Mouse (Mus musculus): ENCODE results near the gene Auts2. TPM values are rescaled to one million over a fixed set of nuclear protein-coding genes. Genes with fewer than 3 reads are reported as not detected.

Auts2 gene
- polyA plus RNA-seq, 1 experiment: 10.4 TPM

DNA sequence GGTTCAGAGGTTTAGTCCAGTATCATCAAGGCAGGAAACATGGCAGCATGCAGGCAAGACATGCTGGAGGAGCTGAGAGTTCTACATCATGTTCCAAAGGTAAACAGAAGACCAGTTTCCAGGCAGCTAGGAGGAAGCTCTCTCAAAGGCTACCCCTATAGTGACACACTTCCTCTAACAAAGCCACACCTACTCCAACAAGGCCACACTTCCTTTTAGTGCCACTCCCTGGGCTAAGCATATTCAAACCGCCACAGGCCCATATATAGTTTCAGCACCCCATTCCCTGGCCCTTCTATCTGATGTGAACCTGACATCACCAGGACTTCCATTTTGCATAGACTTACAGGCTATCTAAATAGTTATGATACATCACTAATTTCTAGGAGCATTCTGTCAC is 863.6 kb downstream of the Auts2 start:
- Histone ChIP-seq H3K27me3 (ENCODE audit: control insufficient read depth, insufficient read depth, low read length) (no peaks in the 10 kb centered on the region), H3K4me3 (ENCODE audit: low read depth, low read length) (no peak overlapping the region), H3K27ac (ENCODE audit: insufficient read depth, low read depth, low read length) (no peak overlapping the region), H3K36me3 (ENCODE audit: control insufficient read depth, insufficient read depth, low read length) (no peaks in the 10 kb centered on the region), H3K4me1 (ENCODE audit: control insufficient read depth, insufficient read depth, insufficient read length, low read length) (no peaks in the 10 kb centered on the region)
- TF ChIP-seq CTCF (IDR thresholded peaks at IDR 0.05; ENCODE audit: extremely low read depth, insufficient read length, insufficient replicate concordance, low read depth, low read length): no peak
- 79% methylated on average over 1 of the region's 1 CpGs for WGBS

DNA sequence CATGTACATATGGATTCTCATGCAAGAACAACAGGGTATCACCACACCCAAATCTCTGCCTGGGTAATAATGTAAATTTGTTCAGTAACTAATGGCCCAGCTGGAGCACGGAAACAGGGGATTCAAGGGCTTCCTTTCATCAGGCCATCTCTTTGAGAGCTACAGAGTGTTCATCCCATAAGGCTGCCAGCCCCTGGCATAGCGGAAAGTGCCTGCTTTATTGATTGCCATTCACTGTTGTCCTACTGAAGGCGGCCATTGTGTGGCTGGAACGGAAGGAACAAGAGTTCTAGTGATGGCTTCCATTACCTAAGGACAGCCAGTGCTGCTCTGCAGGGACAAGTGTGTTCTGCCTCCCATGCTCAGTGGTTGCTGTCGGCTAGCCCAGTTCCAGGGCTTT is 865.6 kb downstream of the Auts2 start:
- Histone ChIP-seq H3K27me3 (ENCODE audit: control insufficient read depth, insufficient read depth, low read length) (no peaks in the 10 kb centered on the region), H3K4me3 (ENCODE audit: low read depth, low read length) (no peak overlapping the region), H3K27ac (ENCODE audit: insufficient read depth, low read depth, low read length) (no peak overlapping the region), H3K4me1 (ENCODE audit: control insufficient read depth, insufficient read depth, insufficient read length, low read length) (no peaks in the 10 kb centered on the region), H3K36me3 (ENCODE audit: control insufficient read depth, insufficient read depth, low read length) (no peaks in the 10 kb centered on the region)
- TF ChIP-seq CTCF (IDR thresholded peaks at IDR 0.05; ENCODE audit: extremely low read depth, insufficient read length, insufficient replicate concordance, low read depth, low read length) (no peak), POLR2A (IDR thresholded peaks at IDR 0.05; ENCODE audit: low read depth, low read length) (no peak)
- WGBS: 90% methylated on average over 5 of the region's 5 CpGs

DNA sequence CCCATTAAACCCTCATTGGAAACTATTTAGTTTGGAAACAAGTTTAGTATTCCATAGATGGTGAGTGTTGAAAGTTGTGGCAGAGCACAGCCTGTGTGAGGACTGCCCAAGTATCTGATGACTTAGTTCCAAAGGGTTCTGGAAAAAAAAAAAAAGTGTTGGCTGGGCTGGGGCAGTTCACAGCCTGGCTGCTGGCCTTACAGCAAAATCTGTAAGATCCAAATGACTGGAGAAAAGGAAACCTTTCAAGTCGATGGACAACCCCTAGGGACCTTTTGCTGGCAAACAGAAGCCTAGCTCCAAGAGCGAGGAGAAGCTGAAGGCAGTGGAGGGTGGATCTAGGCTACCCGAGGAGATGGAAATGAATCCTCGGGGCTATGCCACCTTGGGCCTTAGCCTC is 869.4 kb downstream of the Auts2 start:
- TF ChIP-seq CTCF (IDR thresholded peaks at IDR 0.05; ENCODE audit: extremely low read depth, insufficient read length, insufficient replicate concordance, low read depth, low read length) (no peak), POLR2A (IDR thresholded peaks at IDR 0.05; ENCODE audit: low read depth, low read length) (no peak)
- WGBS: 83% methylated on average over 4 of the region's 4 CpGs
- Histone ChIP-seq H3K4me1 (ENCODE audit: control insufficient read depth, insufficient read depth, insufficient read length, low read length) (no peaks in the 10 kb centered on the region), H3K27me3 (ENCODE audit: control insufficient read depth, insufficient read depth, low read length) (no peaks in the 10 kb centered on the region), H3K27ac (ENCODE audit: insufficient read depth, low read depth, low read length) (no peak overlapping the region), H3K36me3 (ENCODE audit: control insufficient read depth, insufficient read depth, low read length) (no peaks in the 10 kb centered on the region), H3K4me3 (ENCODE audit: low read depth, low read length) (no peak overlapping the region)

- Histone ChIP-seq H3K36me3 (ENCODE audit: control insufficient read depth, insufficient read depth, low read length) (no peaks in the 10 kb centered on the region), H3K27ac (ENCODE audit: insufficient read depth, low read depth, low read length) (no peak overlapping the region), H3K27me3 (ENCODE audit: control insufficient read depth, insufficient read depth, low read length) (no peaks in the 10 kb centered on the region), H3K4me1 (ENCODE audit: control insufficient read depth, insufficient read depth, insufficient read length, low read length) (no peaks in the 10 kb centered on the region), H3K4me3 (ENCODE audit: low read depth, low read length) (no peak overlapping the region)
- TF ChIP-seq POLR2A (IDR thresholded peaks at IDR 0.05; ENCODE audit: low read depth, low read length) (no peak), CTCF (IDR thresholded peaks at IDR 0.05; ENCODE audit: extremely low read depth, insufficient read length, insufficient replicate concordance, low read depth, low read length) (no peak)
- 86% methylated on average over 8 of the region's 8 CpGs for WGBS
Observed at GRCm38 (mm10) chr5:131665068-131665467, 878.1 kb downstream of the Auts2 start.

DNA sequence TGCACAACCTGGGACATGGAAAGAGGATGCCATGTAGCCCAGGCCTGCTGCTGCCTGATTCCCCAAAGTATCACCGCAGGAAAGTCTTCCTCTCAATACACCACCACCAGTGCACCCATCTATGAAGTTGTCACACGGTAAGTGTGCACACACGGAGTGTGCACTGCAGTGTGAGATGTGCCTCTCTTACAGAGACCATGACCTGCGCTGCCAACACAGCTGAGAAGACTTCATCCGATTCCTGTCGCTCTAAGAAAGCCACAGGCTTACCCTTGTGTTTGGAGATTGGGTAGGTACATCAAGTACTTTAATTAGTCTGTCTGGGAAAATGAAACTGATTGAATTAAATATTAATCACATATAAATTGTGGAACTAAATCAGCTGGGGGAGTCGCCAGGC is 878.5 kb downstream of the Auts2 start:
- 92% methylated on average over 7 of the region's 7 CpGs for WGBS
- TF ChIP-seq CTCF (IDR thresholded peaks at IDR 0.05; ENCODE audit: extremely low read depth, insufficient read length, insufficient replicate concordance, low read depth, low read length): no peak
- no peak for TF ChIP-seq POLR2A (IDR thresholded peaks at IDR 0.05; ENCODE audit: low read depth, low read length)
- no peaks in the 10 kb centered on the region for H3K4me1 ChIP-seq (ENCODE audit: control insufficient read depth, insufficient read depth, insufficient read length, low read length)
- no peaks in the 10 kb centered on the region for H3K27me3 ChIP-seq (ENCODE audit: control insufficient read depth, insufficient read depth, low read length)
- no peaks in the 10 kb centered on the region for H3K36me3 ChIP-seq (ENCODE audit: control insufficient read depth, insufficient read depth, low read length)
- H3K27ac ChIP-seq (ENCODE audit: insufficient read depth, low read depth, low read length): no peak overlapping the region
- no peak overlapping the region for H3K4me3 ChIP-seq (ENCODE audit: low read depth, low read length)

GRCm38 (mm10) chr5:131662657-131663056 is 880.5 kb downstream of the Auts2 start:
- Histone ChIP-seq H3K27me3 (ENCODE audit: control insufficient read depth, insufficient read depth, low read length) (no peaks in the 10 kb centered on the region), H3K4me3 (ENCODE audit: low read depth, low read length) (no peak overlapping the region), H3K36me3 (ENCODE audit: control insufficient read depth, insufficient read depth, low read length) (no peaks in the 10 kb centered on the region), H3K4me1 (ENCODE audit: control insufficient read depth, insufficient read depth, insufficient read length, low read length) (no peaks in the 10 kb centered on the region), H3K27ac (ENCODE audit: insufficient read depth, low read depth, low read length) (no peak overlapping the region)
- WGBS: 94% methylated on average over 2 of the region's 2 CpGs
- no peak for TF ChIP-seq POLR2A (IDR thresholded peaks at IDR 0.05; ENCODE audit: low read depth, low read length)
- no peak for TF ChIP-seq CTCF (IDR thresholded peaks at IDR 0.05; ENCODE audit: extremely low read depth, insufficient read length, insufficient replicate concordance, low read depth, low read length)

GRCm38 (mm10) chr5:131658822-131659515 is 884.2 kb downstream of the Auts2 start:
- no peaks in the 10 kb centered on the region for H3K4me1 ChIP-seq (ENCODE audit: control insufficient read depth, insufficient read depth, insufficient read length, low read length)
- H3K4me3 ChIP-seq (ENCODE audit: low read depth, low read length): no peak overlapping the region
- no peaks in the 10 kb centered on the region for H3K36me3 ChIP-seq (ENCODE audit: control insufficient read depth, insufficient read depth, low read length)
- no peaks in the 10 kb centered on the region for H3K27me3 ChIP-seq (ENCODE audit: control insufficient read depth, insufficient read depth, low read length)
- WGBS: 94% methylated on average over 19 of the region's 19 CpGs
- H3K27ac ChIP-seq (ENCODE audit: insufficient read depth, low read depth, low read length): no peak overlapping the region
- TF ChIP-seq CTCF (IDR thresholded peaks at IDR 0.05; ENCODE audit: extremely low read depth, insufficient read length, insufficient replicate concordance, low read depth, low read length): no peak
- TF ChIP-seq POLR2A (IDR thresholded peaks at IDR 0.05; ENCODE audit: low read depth, low read length): no peak

Measured in small intestine, adult 2 months (tissue).